Mouse (Mus musculus): ENCODE results near the gene Kctd14.

- TF ChIP-seq CTCF (IDR thresholded peaks at IDR 0.05): no peak
- no peak for TF ChIP-seq POLR2A (IDR thresholded peaks at IDR 0.05; ENCODE audit: insufficient read depth, low read depth, low read length)
- no peak for TF ChIP-seq EP300 (IDR thresholded peaks at IDR 0.05; ENCODE audit: insufficient read depth, low read depth, low read length)
These were observed 1.1 kb downstream of the Kctd14 start for GRCm38 (mm10) chr7:97452196-97452595.

All from heart, adult 2 months (tissue).